ENCODE assay signal across 8 mouse cellular contexts in the genomic region with DNA sequence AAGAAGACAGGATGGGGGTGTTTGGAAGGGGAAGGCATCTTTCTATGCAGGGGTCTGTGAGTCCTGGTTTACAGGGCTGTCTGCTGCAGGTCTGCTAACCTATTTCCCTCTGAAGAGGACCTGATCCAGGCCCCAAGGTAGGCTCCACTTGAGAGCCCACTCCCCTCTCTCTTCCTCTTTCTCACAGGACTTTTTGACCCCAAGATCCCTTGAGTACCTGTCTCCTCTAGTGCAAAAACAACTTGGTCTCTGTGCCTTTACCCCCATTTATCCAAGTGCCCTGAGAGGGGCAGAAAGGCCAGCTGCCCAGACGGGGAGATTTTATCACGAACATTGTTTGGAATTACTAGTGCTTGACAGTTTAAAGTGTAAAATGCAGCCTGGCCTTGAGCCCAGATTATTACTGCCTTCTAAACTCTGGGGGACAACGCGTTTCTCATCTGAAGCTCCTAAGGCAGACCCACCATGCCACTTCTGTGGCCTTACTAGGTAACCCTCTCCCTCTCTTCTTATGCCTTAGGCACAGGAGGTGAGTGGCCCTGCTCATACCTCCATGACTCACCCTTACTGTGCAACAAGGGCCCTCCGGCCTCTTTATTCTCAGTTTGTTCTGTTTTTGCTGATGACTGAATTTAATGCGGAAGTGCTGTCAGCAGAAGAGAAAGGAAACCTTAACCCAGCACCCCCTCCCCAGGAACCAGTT.
DNase-seq lines count a peak whose midpoint lies in the region; ATAC-seq and TF ChIP-seq lines count a peak whose summit lies in the region.

No protein-coding gene starts in this region.

- H3K36me3 ChIP-seq in hindbrain, embryonic 12.5 days: no peaks in the 10 kb centered on the region
- no peaks in the 10 kb centered on the region; the same call in 1 of the 2 replicates for H3K36me3 ChIP-seq in limb, embryonic 14.5 days (ENCODE audit: control insufficient read depth, insufficient read depth, low read length)

- H3K27ac ChIP-seq in hindbrain, embryonic 12.5 days: peak overlapping the region; percentile 94
- H3K27ac ChIP-seq in limb, embryonic 14.5 days (replicated peaks; ENCODE audit: low read depth, low read length): peak overlapping the region; percentile 96

- ATAC-seq in activated CD4-positive, CD25-positive, alpha-beta regulatory T cell, adult 4 months: peak; percentile 40
- ATAC-seq in hindbrain, embryonic 12.5 days (ENCODE audit: low FRiP score): no peak
- ATAC-seq in limb, embryonic 14.5 days (ENCODE audit: low FRiP score, low read depth): no peak
- peak; percentile 55 for ATAC-seq in monocyte, adult 5-6 weeks (replicated peaks; ENCODE audit: insufficient number of reproducible peaks, low FRiP score, low TSS enrichment, poor library complexity, severe bottlenecking)

- H3K4me2 ChIP-seq in hindbrain, embryonic 12.5 days (replicated peaks): no peak overlapping the region
- H3K4me2 ChIP-seq in limb, embryonic 14.5 days (replicated peaks; ENCODE audit: low read depth, low read length, severe bottlenecking): no peak overlapping the region

- no peaks in the 10 kb centered on the region for H3K9me3 ChIP-seq in hindbrain, embryonic 12.5 days (replicated peaks)
- no peaks in the 10 kb centered on the region for H3K9me3 ChIP-seq in limb, embryonic 14.5 days (ENCODE audit: control insufficient read depth, low read length)

- peaks cover 45% of the 10 kb centered on the region for H3K4me1 ChIP-seq in hindbrain, embryonic 12.5 days
- peaks cover 64% of the 10 kb centered on the region for H3K4me1 ChIP-seq in limb, embryonic 14.5 days (ENCODE audit: control insufficient read depth, insufficient read depth, low read length)

- peak; percentile 49 for DNase-seq in 3T3-L1 (ENCODE audit: low read depth, low spot score)
- peak; percentile 54 for DNase-seq in limb, embryonic 14.5 days (ENCODE audit: low spot score)
- DNase-seq in right cerebral cortex, postnatal 14 days: no peak
- DNase-seq in gastrocnemius, adult 18-20 months (ENCODE audit: low spot score): no peak
- DNase-seq in left cerebral cortex, postnatal 14 days (ENCODE audit: low spot score in 2 of 2): no peak

- intact Hi-C loops in left cerebral cortex, postnatal 14 days (cut with DNase I): no loop called here

- TF ChIP-seq POLR2A in limb, embryonic 14.5 days (IDR thresholded peaks at IDR 0.05; ENCODE audit: borderline replicate concordance, extremely low read depth, insufficient read depth, insufficient read length): no peak

- no peaks in the 10 kb centered on the region; the same call in 1 of the 2 replicates for H3K27me3 ChIP-seq in hindbrain, embryonic 12.5 days
- H3K27me3 ChIP-seq in limb, embryonic 14.5 days (ENCODE audit: control insufficient read depth, insufficient read depth, low read length): no peaks in the 10 kb centered on the region

- no peak overlapping the region for H3K4me3 ChIP-seq in hindbrain, embryonic 12.5 days
- no peak overlapping the region for H3K4me3 ChIP-seq in limb, embryonic 14.5 days (replicated peaks; ENCODE audit: low read length)

- 70% methylated on average over 6 of the region's 6 CpGs for WGBS in hindbrain, embryonic 12.5 days
- WGBS in limb, embryonic 14.5 days: 38% methylated on average over 6 of the region's 6 CpGs

- H3K9ac ChIP-seq in hindbrain, embryonic 12.5 days: no peak overlapping the region; the same call in 1 of the 2 replicates
- 0 out of 2 replicates have a peak overlapping the region, but pooled peaks have one; percentile 12 for H3K9ac ChIP-seq in limb, embryonic 14.5 days (ENCODE audit: low read depth, low read length, severe bottlenecking)

Comparison
In these comparisons a context has a peak if more than half of its experiments do, and no peak if none do; other contexts are left out.
1. DNase-seq: peak in 3T3-L1 (single experiment) and limb, embryonic 14.5 days (single experiment); none in right cerebral cortex, postnatal 14 days (single experiment), gastrocnemius, adult 18-20 months (single experiment) and left cerebral cortex, postnatal 14 days (0 of 2).
2. ATAC-seq: peak in activated CD4-positive, CD25-positive, alpha-beta regulatory T cell, adult 4 months (single experiment) and monocyte, adult 5-6 weeks (single experiment); none in hindbrain, embryonic 12.5 days (single experiment) and limb, embryonic 14.5 days (single experiment).